Mouse (Mus musculus) urinary bladder, adult 2 months (tissue): ENCODE data around the gene Mgmt. TPM values are rescaled to one million over a fixed set of nuclear protein-coding genes. Genes with fewer than 3 reads are reported as not detected.
A peak's percentile ranks its signal among the peaks of the same experiment; 100 is the strongest.

Experiments used
- DNase-seq: peaks from one replicate; pipeline ENCODE4 v3.0.0; 2022; ENCODE audit warnings: low spot score
- polyA plus RNA-seq: library from polyadenylated mRNA; depleted of rRNA; stranded (reverse); fragments of >200 nt; gene quantifications from 2 replicates; pipeline ENCODE4 v1.2.3, GENCODE M21; 2012

The Mgmt gene
- polyA plus RNA-seq, 1 experiment, result 3.4 TPM

GRCm38 (mm10) chr7:137060488-137060887 lies 166.1 kb downstream of the Mgmt start:
- no peak for DNase-seq

DNA sequence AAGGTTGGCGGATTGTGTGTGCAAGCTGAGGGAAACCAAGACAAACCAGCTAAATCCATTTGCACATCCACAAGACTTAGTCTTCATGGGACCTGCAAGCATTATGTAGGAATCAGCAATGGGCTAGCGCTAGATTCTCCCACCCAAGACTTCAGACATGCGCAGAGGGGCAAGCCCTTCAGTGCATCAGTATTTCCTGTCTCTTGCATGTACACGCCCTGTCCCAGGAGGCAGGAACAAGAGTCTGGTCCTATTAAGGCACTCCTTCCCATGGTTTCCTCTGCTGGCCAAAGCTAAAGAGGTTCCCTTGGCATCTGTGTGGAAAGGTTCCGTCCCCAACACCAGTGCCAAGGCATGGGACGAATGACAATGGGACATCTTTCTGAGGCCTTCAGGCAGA lies 166.7 kb downstream of the Mgmt start:
- no peak for DNase-seq

DNA sequence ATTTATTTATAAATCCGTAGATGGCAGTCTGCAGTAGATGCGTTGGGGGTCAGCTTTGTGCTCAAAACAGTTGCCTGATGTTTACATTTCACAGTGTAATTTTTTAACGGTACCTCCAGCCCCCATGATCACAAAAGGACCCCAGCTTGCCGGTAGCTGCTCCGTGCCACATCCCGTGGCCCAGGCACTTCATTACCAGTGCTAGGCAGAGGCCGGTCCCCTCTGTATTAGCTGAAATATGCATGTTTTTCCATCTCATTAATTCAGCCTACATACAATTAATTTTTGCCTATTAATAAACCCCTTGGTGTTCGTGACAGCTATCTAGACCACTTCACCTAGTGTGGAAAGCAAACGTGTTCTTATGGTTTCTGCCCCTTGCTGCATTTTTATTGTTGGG lies 169.8 kb downstream of the Mgmt start:
- DNase-seq, result no peak

DNA sequence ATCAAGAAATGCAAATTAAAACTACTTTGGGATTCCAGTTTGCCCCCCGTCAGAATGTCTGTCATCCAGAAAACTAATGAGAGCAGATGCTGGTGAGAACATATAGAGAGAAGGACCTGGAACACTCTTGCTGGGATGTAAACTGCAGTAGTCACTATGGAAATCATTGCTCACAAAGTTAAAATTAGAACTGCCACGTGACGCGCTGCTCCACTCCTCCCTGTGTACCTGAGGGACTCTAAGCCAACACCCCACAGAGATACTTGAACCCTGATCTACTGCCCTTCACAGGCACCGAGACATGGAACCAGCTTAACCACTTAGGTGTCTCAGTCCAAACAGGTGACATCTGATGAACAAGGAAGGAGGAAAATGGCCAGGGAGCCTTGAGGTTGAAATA lies 171.0 kb downstream of the Mgmt start:
- DNase-seq, result no peak

GRCm38 (mm10) chr7:137066211-137066610 lies 171.8 kb downstream of the Mgmt start:
- no peak for DNase-seq

- no peak for DNase-seq
Measured at GRCm38 (mm10) chr7:137066997-137067396, 172.6 kb downstream of the Mgmt start.

DNA sequence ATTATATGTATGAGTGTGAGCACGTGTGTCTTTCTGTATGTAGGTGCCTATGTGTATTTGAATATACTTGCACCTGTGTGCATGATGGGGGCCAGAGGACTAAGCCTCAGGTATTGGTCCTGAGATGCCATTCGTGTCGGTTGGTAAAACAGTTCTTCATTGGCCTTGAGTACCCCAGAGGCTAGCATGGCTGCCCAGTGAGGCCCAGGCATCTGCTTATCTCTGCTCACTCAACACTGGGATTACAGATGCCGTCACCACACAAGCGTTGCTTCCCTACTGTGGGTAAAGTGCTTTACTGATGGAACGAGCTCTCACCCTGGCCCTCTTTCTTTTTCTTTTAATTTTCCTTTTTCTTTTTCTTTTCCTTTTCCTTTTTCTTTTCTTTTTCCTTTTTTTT lies 173.3 kb downstream of the Mgmt start:
- DNase-seq, result no peak

- DNase-seq, result no peak
Measured at GRCm38 (mm10) chr7:137068796-137069195, 174.4 kb downstream of the Mgmt start.

DNA sequence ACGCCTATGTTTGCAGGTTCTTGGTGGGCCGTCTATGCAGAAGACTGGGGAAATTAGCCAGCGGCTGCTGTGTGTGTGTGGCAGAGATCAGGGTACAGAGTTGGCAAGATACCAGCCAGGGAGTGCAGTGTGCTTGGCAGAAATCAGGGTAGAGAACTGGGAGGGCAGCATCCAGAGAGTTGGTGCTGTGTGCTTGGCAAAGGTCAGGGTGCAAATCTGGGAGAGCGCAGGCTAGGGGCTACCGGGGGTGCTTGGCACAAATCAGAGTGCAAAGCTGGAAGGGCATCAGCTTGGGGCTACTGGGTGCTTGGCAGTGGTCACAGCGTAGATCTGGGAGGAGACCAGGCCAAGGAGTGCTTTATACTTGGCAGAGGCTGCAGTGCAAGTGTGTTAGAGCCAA lies 175.4 kb downstream of the Mgmt start:
- DNase-seq, result no peak

GRCm38 (mm10) chr7:137071346-137071745 lies 176.9 kb downstream of the Mgmt start:
- no peak for DNase-seq

DNA sequence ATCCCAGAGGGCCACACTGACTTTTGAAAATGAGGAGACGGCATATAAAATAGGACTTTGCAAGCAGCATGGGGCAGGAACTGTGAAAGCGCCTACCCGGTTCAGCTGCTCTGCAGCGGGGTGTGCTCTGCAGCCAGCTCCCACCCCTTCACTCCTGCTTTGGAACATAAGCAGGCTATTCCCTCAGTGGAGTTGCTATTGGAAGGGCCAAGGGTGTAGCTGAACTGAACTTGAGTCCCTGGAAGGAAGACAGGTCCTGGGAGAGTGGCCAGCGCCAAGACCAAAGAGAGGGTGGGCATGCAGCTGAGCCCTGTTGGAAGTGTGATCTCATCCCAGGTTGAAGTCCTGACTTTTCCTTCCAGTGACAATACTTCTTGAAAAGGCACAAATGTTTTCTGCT lies 179.5 kb downstream of the Mgmt start:
- DNase-seq, result no peak

DNA sequence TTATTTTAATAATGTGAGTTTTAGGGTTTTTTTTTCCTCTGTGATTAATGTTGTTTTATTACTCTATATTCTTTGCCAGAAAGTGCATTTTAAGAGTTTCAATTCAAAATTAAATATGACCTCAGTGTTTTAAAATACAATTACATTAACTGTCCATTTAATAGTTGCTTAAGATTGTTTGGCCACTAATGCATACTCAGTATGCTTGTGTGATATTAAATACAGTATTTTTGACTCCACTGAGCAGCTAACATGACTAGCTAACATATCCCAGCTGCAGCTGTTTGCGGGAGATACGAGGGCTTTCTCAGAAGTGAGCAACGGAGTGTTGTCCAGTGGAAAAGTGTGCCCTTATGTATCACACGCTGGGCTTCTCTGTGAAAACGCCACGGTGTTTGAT lies 179.9 kb downstream of the Mgmt start:
- DNase-seq, result no peak

GRCm38 (mm10) chr7:137075301-137075700 lies 180.9 kb downstream of the Mgmt start:
- DNase-seq, result no peak

DNA sequence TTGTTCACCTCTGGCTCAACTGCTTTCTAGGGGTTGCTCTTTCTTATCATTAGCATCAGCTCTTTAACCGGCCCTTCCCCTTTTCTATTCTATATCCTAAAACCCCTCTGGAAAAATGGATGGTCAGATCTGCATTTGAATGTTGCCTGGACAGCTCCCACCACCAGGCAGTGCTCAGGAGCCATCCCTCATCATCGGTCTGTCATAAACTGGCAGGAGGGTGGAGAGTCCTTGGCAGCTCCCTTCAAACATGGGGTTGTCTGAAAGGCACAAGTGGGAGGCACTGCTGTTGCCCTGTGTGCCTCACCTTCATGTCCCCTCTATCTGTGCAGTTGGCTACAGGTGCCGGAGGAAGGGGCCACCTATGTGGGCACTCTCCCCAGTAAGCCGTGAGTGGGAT lies 185.8 kb downstream of the Mgmt start:
- DNase-seq, result no peak

DNA sequence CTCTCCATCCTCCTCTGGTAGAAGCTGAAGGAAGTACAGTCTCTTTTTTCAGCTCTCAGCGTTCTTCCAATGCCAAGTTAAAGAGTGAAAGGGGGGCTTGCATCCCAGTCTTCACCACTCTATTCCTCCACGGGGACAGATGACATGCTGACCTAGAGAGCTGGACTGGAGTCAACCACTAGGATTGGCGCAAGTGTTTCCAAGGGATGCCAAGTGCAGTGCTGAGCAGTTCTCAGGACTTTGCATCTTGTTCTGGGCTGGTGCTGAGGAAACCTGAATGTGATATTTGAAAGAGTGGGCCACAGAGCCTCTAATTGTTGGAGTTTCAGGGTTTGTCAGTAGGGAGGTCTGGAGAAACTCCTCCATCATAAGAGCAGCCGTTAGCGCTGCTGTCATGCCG lies 187.8 kb downstream of the Mgmt start:
- no peak for DNase-seq

DNA sequence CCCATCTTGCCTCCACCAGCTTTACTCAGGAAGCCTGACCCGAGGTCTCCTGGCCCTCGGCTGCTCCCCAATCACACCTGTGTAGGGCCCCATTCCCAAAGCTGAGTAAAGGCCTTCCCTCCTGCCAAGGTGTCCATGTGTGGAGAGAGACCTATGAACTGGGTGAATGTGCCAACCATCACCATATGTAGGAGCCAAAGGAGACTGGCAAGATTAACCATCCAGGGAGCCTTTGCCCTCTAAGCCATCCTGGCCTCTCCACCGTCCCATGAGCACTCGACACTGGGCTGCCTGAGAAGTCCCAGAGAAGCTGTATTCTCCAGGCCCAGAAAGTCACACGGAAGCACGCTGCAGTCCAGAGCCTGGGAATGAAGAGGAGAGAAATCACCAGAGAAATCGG lies 190.2 kb downstream of the Mgmt start:
- no peak for DNase-seq

DNA sequence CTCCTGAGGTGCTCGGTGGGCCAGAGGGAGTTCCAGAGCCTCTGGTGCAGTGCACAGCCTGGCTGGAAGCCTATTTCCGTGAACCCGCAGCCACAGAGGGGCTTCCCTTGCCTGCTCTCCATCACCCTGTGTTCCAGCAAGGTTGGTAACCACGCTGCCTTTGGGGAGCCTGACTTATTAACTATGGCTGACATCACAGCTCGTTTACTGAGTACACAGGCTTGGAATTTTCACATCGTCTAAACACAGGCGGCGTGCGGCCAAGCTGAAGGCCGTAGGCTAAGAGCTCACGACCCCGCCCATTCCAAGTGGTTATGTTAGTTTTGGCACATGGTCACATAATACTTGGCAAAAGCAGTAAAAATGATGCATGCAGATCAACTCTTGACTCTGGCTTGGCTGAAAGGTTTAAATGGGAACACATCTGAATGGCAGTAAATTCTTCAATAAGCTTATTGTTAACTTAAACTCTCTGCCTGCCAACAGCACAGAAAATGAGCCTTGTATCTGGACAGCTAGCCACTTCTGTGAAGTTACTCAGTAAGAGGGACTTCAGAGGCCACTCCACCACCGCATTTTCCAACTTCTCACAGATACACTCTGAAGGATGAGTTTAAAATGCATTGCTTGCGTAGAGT lies 191.7 kb downstream of the Mgmt start:
- peak; percentile 35 for DNase-seq

GRCm38 (mm10) chr7:137087136-137087535 lies 192.7 kb downstream of the Mgmt start:
- no peak for DNase-seq

GRCm38 (mm10) chr7:137088141-137088540 lies 193.7 kb downstream of the Mgmt start:
- no peak for DNase-seq

DNA sequence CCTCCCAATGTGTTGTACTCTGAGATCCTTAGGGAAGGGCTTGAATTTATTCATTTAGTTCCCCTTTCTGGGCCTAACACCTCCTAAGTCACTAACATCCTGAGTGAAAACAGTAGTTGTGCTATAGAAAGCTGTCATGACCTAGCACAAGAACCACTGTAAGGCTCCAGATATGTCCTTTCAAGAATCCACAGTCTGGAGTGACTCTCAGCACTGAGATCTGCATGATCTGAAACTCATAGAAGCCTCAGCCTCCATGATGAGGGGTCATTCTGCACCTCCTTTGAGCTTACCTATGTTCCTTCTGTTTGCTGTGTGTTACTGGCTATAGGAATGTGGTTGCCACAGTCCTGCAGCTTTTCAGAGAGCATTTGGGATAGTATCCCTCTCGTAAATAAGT lies 200.1 kb downstream of the Mgmt start:
- no peak for DNase-seq

- DNase-seq, result no peak
Measured at GRCm38 (mm10) chr7:137095702-137096101, 201.3 kb downstream of the Mgmt start.

- no peak for DNase-seq
Measured at GRCm38 (mm10) chr7:137099766-137100165, 205.4 kb downstream of the Mgmt start.

GRCm38 (mm10) chr7:137102606-137103195 lies 208.3 kb downstream of the Mgmt start:
- DNase-seq, result no peak

DNA sequence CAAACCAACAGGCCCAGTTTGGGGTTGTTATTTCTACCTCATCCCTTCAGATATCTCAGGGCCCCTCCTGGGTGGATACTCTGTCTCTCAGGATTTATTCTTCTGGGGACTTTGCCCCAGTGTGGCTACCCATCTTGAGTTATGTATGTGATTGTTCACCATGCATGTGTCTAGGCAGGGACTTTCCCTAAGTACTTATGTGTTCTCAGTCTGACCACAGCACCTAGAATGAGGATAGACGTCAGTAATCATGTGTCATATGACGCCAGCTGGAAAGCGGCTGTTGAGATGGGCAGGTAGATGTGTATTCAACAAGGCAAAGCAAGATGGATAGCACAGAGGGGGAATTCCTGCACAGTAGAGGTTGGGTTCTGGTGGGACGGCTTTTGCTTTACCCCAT lies 217.7 kb downstream of the Mgmt start:
- DNase-seq, result no peak
